Mouse (Mus musculus) erythroblast, embryonic 14.5 days (primary cell): ENCODE measurements at regions not wholly inside any gene's neighbourhood (a gene's known extent, or its start where the extent isn't known, plus 50 kb on each side); places are given as distances from the start of the nearest gene placed in this dataset.

Experiments
- GATA1 ChIP-seq: IDR thresholded peaks from 2 replicates; pipeline ENCODE4 v1.6.1; 2012; ENCODE audit warnings: low read length, inconsistent platforms, mixed read lengths
- TAL1 ChIP-seq: IDR thresholded peaks from 3 replicates; pipeline ENCODE4 v1.6.1; 2012; ENCODE audit warnings: low read length, inconsistent platforms, mixed read lengths

- TF ChIP-seq GATA1 (no peak), TAL1 (no peak)
Measured at GRCm38 (mm10) chr15:59173452-59174245, 284.6 kb downstream of the Gm49356 start.
